Mouse (Mus musculus) lung, adult 2 months (tissue): Measurements from ENCODE around the gene Sav1. TPM values are rescaled to one million over a fixed set of nuclear protein-coding genes. Genes with fewer than 3 reads are reported as not detected.

Experiments used
- DNase-seq: peaks from one replicate; pipeline ENCODE4 v3.0.0; 2022
- H3K4me1 ChIP-seq: fragments of 200-500 bp; 2 replicates; pipeline ENCODE4 v1.6.1; 2011; ENCODE audit warnings: low read length; ENCODE audit not compliant: control insufficient read depth, insufficient read depth
- H3K4me3 ChIP-seq: fragments of 200-500 bp; replicated peaks from 2 replicates; pipeline ENCODE3; 2011; ENCODE audit warnings: low read depth, mild to moderate bottlenecking, control low read depth, low read length; ENCODE audit errors: extremely low read depth
- CTCF ChIP-seq: fragments of 200-500 bp; IDR thresholded peaks from 2 replicates; pipeline ENCODE4 v1.5.1; 2011; ENCODE audit warnings: mild to moderate bottlenecking, low read length, control low read depth; ENCODE audit not compliant: insufficient read depth
- POLR2A ChIP-seq: fragments of 200-500 bp; IDR thresholded peaks from 2 replicates; pipeline ENCODE4 v1.6.1; 2011; ENCODE audit warnings: low read depth, mild to moderate bottlenecking, control low read depth, low read length, borderline replicate concordance; ENCODE audit errors: extremely low read depth
- WGBS: fragments of 180-500 bp; shearing (Covaris S2); methylation state at CpG from one replicate; pipeline ENCODE4 v1.1.7; 2018; 5-methylcytosine and 5-hydroxymethylcytosine counted together
- polyA plus RNA-seq: library from polyadenylated mRNA; depleted of rRNA; stranded (reverse); fragments of >200 nt; gene quantifications from 2 replicates; pipeline ENCODE4 v1.2.3, GENCODE M21; 2012

Sav1 gene
- polyA plus RNA-seq, 1 experiment: 37.4 TPM

- TF ChIP-seq CTCF: no peak
- no peak for TF ChIP-seq POLR2A
- 49% methylated on average over 5 of the region's 5 CpGs for WGBS
- no peak overlapping the region for H3K4me3 ChIP-seq
- DNase-seq: no peak
- H3K4me1 ChIP-seq: peaks cover 2% of the 10 kb centered on the region
Observed at GRCm38 (mm10) chr12:69966071-69966470, 20.7 kb downstream of the Sav1 start.

GRCm38 (mm10) chr12:69965644-69966043 is 21.2 kb downstream of the Sav1 start:
- TF ChIP-seq POLR2A (no peak), CTCF (no peak)
- no peak for DNase-seq
- WGBS: 44% methylated on average over 3 of the region's 3 CpGs
- Histone ChIP-seq H3K4me1 (no peaks in the 10 kb centered on the region; the same call in 1 of the 2 replicates), H3K4me3 (no peak overlapping the region)

GRCm38 (mm10) chr12:69963141-69963540 is 23.7 kb downstream of the Sav1 start:
- WGBS: 75% methylated on average over 6 of the region's 6 CpGs
- TF ChIP-seq POLR2A (no peak), CTCF (no peak)
- H3K4me1 ChIP-seq: no peaks in the 10 kb centered on the region; the same call in 1 of the 2 replicates
- no peak for DNase-seq
- H3K4me3 ChIP-seq: no peak overlapping the region

GRCm38 (mm10) chr12:69962468-69962867 is 24.3 kb downstream of the Sav1 start:
- Histone ChIP-seq H3K4me1 (no peaks in the 10 kb centered on the region; the same call in 1 of the 2 replicates), H3K4me3 (no peak overlapping the region)
- TF ChIP-seq POLR2A (no peak), CTCF (peak; percentile 81)
- 43% methylated on average over 4 of the region's 4 CpGs for WGBS
- DNase-seq: peak; percentile 69

GRCm38 (mm10) chr12:69957378-69957777 is 29.4 kb downstream of the Sav1 start:
- Histone ChIP-seq H3K4me3 (no peak overlapping the region), H3K4me1 (no peaks in the 10 kb centered on the region)
- no peak for DNase-seq
- TF ChIP-seq CTCF (no peak), POLR2A (no peak)
- WGBS: 84% methylated on average over 2 of the region's 2 CpGs

GRCm38 (mm10) chr12:69947502-69947901 is 39.3 kb downstream of the Sav1 start:
- DNase-seq: no peak
- TF ChIP-seq CTCF (no peak), POLR2A (no peak)
- Histone ChIP-seq H3K4me3 (no peak overlapping the region), H3K4me1 (no peaks in the 10 kb centered on the region)
- 59% methylated on average over 3 of the region's 3 CpGs for WGBS

GRCm38 (mm10) chr12:69945861-69946260 is 40.9 kb downstream of the Sav1 start:
- no peak for DNase-seq
- H3K4me3 ChIP-seq: no peak overlapping the region
- H3K4me1 ChIP-seq: no peaks in the 10 kb centered on the region
- TF ChIP-seq POLR2A (no peak), CTCF (no peak)
- WGBS: 84% methylated on average over 5 of the region's 5 CpGs

- WGBS: 52% methylated on average over 1 of the region's 1 CpGs
- no peak for DNase-seq
- H3K4me1 ChIP-seq: no peaks in the 10 kb centered on the region
- no peak overlapping the region for H3K4me3 ChIP-seq
- TF ChIP-seq POLR2A: no peak
- no peak for TF ChIP-seq CTCF
Observed at GRCm38 (mm10) chr12:69941655-69942329, 45.0 kb downstream of the Sav1 start.

- no peak for DNase-seq
- 67% methylated on average over 2 of the region's 2 CpGs for WGBS
- Histone ChIP-seq H3K4me1 (no peaks in the 10 kb centered on the region), H3K4me3 (no peak overlapping the region)
- TF ChIP-seq POLR2A: no peak
- TF ChIP-seq CTCF: no peak
Observed at GRCm38 (mm10) chr12:69939291-69939690, 47.5 kb downstream of the Sav1 start.

- TF ChIP-seq POLR2A (no peak), CTCF (no peak)
- DNase-seq: no peak
- Histone ChIP-seq H3K4me3 (no peak overlapping the region), H3K4me1 (no peaks in the 10 kb centered on the region)
- 64% methylated on average over 5 of the region's 5 CpGs for WGBS
Observed at GRCm38 (mm10) chr12:69937731-69938130, 49.1 kb downstream of the Sav1 start.
